Mouse (Mus musculus): ENCODE results near the gene Cybrd1. TPM values are rescaled to one million over a fixed set of nuclear protein-coding genes. Genes with fewer than 3 reads are reported as not detected.
A peak's percentile ranks its signal among the peaks of the same experiment; 100 is the strongest.

The Cybrd1 gene
- polyA plus RNA-seq, 2 experiments = 0.38 to 0.90 TPM

DNA sequence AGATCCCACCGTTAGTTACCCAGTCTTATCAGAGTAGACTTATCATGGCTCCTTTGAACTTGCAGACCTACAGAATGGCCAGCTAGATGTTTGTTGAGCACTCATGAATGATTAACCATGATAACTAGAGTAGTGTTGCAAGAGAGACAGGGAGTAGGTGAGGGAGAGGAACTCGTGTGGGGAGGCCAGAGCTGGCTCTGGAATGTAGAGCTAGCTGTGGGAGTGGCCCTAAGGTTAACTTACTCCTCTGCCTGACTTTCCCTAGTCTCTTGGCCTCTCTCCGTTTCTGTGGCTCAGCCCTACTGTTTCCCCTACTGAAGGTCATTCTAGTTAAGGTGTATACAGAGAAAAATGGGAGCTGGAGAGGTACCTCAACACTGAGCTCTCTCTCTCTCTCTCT is 28.5 kb downstream of the Cybrd1 start:
- Histone ChIP-seq H3K27ac (no peak overlapping the region), H3K9ac (replicated peaks) (no peak overlapping the region), H3K4me1 (replicated peaks; ENCODE audit: control insufficient read depth in 2 of 2, insufficient read depth in 2 of 2, low read length in 1 of 2) (peaks cover 0 to 9% of the 10 kb centered on the region in 2 experiments; a peak in 2 of 4 replicates), H3K9me3 (ENCODE audit: control insufficient read depth, low read length) (no peaks in the 10 kb centered on the region), H3K36me3 (replicated peaks; ENCODE audit: control insufficient read depth, insufficient read depth, low read depth) (no peaks in the 10 kb centered on the region), H3K4me3 (ENCODE audit: insufficient read depth in 1 of 2, low read depth in 2 of 2, low read length in 2 of 2) (no peak overlapping the region), H3K4me2 (ENCODE audit: low read depth) (no peak overlapping the region), H3K27me3 (ENCODE audit: control insufficient read depth, insufficient read depth, low read length) (no peaks in the 10 kb centered on the region)
- ATAC-seq (ENCODE audit: insufficient read depth) = peak; percentile 76
- TF ChIP-seq CTCF (IDR thresholded peaks at IDR 0.05; ENCODE audit: low read depth) = no peak
- no peak for TF ChIP-seq EP300 (IDR thresholded peaks at IDR 0.05; ENCODE audit: low read depth)
- WGBS (ENCODE audit: insufficient replicate concordance) = 23% methylated on average over 3 of the region's 3 CpGs
- DNase-seq (ENCODE audit: low read depth in 3 of 3, low spot score in 3 of 3) = peak in 1 of 3 experiments; percentile 17

DNA sequence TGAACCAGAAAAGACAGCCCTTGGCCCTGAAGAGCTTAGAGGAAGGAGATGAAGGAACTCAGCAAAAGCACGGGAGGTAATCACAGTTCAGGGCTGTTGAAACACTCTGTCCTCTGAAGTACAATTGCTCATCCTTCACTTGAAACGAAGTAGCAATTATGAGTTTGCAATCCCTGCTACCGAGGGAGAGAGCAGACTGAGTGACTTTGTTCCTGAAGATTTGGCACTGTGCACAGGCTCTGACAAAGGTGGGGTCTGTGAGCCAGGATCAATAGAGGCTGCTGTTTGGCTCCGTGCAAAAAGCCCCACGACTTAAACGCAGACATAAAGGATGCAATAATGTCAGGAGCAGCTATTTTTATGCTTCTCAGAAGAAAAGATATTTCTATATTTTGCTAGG is 30.1 kb downstream of the Cybrd1 start:
- TF ChIP-seq EP300 (IDR thresholded peaks at IDR 0.05; ENCODE audit: low read depth) (no peak), CTCF (IDR thresholded peaks at IDR 0.05; ENCODE audit: low read depth) (no peak)

DNA sequence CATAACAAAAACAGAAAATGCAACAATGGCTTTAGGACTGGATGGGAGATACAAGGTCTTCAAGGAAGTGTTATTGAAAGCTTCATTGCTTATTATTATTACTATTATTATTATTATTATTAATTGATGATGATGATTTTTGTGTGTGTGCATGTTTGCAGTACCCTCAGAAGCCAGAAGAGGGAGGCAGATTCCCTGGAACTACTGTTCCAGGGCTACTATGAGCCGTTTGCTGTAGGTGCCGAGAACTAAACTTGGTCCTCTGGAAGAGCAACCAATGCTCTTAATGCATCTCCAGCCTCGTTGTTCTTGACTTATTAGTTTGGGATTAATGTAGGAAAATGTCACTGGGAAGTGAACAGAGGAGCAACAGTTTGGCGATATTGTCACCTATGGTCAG is 34.4 kb downstream of the Cybrd1 start:
- ATAC-seq (ENCODE audit: insufficient read depth) (no peak), DNase-seq (ENCODE audit: low read depth in 3 of 3, low spot score in 3 of 3) (no peak)
- no peak overlapping the region for H3K4me2 ChIP-seq (ENCODE audit: low read depth)
- H3K27me3 ChIP-seq (ENCODE audit: control insufficient read depth, insufficient read depth, low read length) = no peaks in the 10 kb centered on the region
- H3K9ac ChIP-seq (replicated peaks) = no peak overlapping the region
- no peak overlapping the region for H3K27ac ChIP-seq
- H3K4me1 ChIP-seq (replicated peaks; ENCODE audit: control insufficient read depth in 2 of 2, insufficient read depth in 2 of 2, low read length in 1 of 2) = peaks cover 0 to 5% of the 10 kb centered on the region in 2 experiments; a peak in 1 of 4 replicates
- no peak for TF ChIP-seq EP300 (IDR thresholded peaks at IDR 0.05; ENCODE audit: low read depth)
- TF ChIP-seq CTCF (IDR thresholded peaks at IDR 0.05; ENCODE audit: low read depth) = peak; percentile 37
- H3K9me3 ChIP-seq (ENCODE audit: control insufficient read depth, low read length) = peaks cover 3% of the 10 kb centered on the region
- WGBS (ENCODE audit: insufficient replicate concordance) = 61% methylated on average over 4 of the region's 4 CpGs
- H3K36me3 ChIP-seq (replicated peaks; ENCODE audit: control insufficient read depth, insufficient read depth, low read depth) = no peaks in the 10 kb centered on the region
- no peak overlapping the region for H3K4me3 ChIP-seq (ENCODE audit: insufficient read depth in 1 of 2, low read depth in 2 of 2, low read length in 2 of 2)

More for the DNA sequence above, 30.1 kb downstream of the Cybrd1 start:
- no peak overlapping the region for H3K4me3 ChIP-seq (ENCODE audit: insufficient read depth in 1 of 2, low read depth in 2 of 2, low read length in 2 of 2)
- H3K9ac ChIP-seq (replicated peaks) = no peak overlapping the region
- peaks cover 3% of the 10 kb centered on the region for H3K9me3 ChIP-seq (ENCODE audit: control insufficient read depth, low read length)
- ATAC-seq (ENCODE audit: insufficient read depth) (no peak), DNase-seq (ENCODE audit: low read depth in 3 of 3, low spot score in 3 of 3) (no peak)
- peaks cover 0 to 10% of the 10 kb centered on the region in 2 experiments; a peak in 2 of 4 replicates for H3K4me1 ChIP-seq (replicated peaks; ENCODE audit: control insufficient read depth in 2 of 2, insufficient read depth in 2 of 2, low read length in 1 of 2)
- no peaks in the 10 kb centered on the region for H3K36me3 ChIP-seq (replicated peaks; ENCODE audit: control insufficient read depth, insufficient read depth, low read depth)
- no peaks in the 10 kb centered on the region for H3K27me3 ChIP-seq (ENCODE audit: control insufficient read depth, insufficient read depth, low read length)
- 54% methylated on average over 6 of the region's 6 CpGs for WGBS (ENCODE audit: insufficient replicate concordance)
- H3K4me2 ChIP-seq (ENCODE audit: low read depth) = no peak overlapping the region
- no peak overlapping the region for H3K27ac ChIP-seq

DNA sequence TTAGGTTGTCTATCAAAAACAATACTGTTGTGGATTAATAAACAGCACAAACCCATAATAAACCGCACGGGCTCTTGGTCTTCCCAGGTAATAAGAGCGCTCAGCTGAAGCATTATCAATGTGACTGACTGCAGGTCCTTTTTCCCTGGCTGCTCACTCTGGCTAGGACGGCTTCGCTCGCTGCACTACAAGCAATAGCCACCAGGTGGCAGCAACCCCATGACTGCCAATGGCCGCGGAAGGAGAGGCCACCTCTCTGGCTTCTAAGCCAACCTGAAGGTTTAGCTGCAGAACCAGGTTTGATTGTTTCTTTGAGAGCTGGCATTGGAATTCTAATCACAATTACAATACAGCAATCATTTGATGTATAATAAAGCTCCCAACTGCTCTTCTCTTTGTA is 37.8 kb downstream of the Cybrd1 start:
- peaks cover 3% of the 10 kb centered on the region for H3K9me3 ChIP-seq (ENCODE audit: control insufficient read depth, low read length)
- peak; percentile 28; the same call in 1 of the 2 replicates for ATAC-seq (ENCODE audit: insufficient read depth)

DNA sequence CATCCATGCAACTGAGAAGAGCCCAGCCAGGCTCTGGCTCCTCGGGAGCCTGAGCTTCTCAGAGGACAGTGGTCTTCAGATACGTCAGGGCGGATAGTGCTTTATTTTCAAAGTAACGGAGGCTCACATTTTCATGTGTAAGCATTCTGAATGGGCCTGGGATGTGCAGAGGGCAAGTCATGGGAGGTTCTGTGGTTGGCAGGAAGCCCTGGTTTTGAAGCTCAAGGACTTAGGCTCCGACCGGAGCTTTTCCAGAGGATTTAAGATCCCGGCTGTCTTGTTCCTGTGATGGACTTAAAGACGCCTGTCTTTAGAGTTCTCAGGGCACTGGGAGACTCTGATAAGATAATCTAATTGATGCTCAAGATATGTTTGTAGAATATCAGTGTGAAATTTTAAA is 38.7 kb downstream of the Cybrd1 start:
- TF ChIP-seq EP300 (IDR thresholded peaks at IDR 0.05; ENCODE audit: low read depth) (no peak), CTCF (IDR thresholded peaks at IDR 0.05; ENCODE audit: low read depth) (no peak)
- Histone ChIP-seq H3K27me3 (ENCODE audit: control insufficient read depth, insufficient read depth, low read length) (no peaks in the 10 kb centered on the region), H3K36me3 (replicated peaks; ENCODE audit: control insufficient read depth, insufficient read depth, low read depth) (no peaks in the 10 kb centered on the region), H3K4me2 (ENCODE audit: low read depth) (no peak overlapping the region), H3K9ac (replicated peaks) (no peak overlapping the region), H3K4me1 (replicated peaks; ENCODE audit: control insufficient read depth in 2 of 2, insufficient read depth in 2 of 2, low read length in 1 of 2) (peaks cover 0 to 9% of the 10 kb centered on the region in 2 experiments; a peak in 2 of 4 replicates), H3K27ac (no peak overlapping the region), H3K9me3 (ENCODE audit: control insufficient read depth, low read length) (peaks cover 3% of the 10 kb centered on the region), H3K4me3 (ENCODE audit: insufficient read depth in 1 of 2, low read depth in 2 of 2, low read length in 2 of 2) (no peak overlapping the region)
- ATAC-seq (ENCODE audit: insufficient read depth) = no peak
- 74% methylated on average over 8 of the region's 8 CpGs for WGBS (ENCODE audit: insufficient replicate concordance)
- no peak for DNase-seq (ENCODE audit: low read depth in 3 of 3, low spot score in 3 of 3)

More for the DNA sequence above, 37.8 kb downstream of the Cybrd1 start:
- no peaks in the 10 kb centered on the region for H3K27me3 ChIP-seq (ENCODE audit: control insufficient read depth, insufficient read depth, low read length)
- H3K9ac ChIP-seq (replicated peaks) = no peak overlapping the region
- no peaks in the 10 kb centered on the region for H3K36me3 ChIP-seq (replicated peaks; ENCODE audit: control insufficient read depth, insufficient read depth, low read depth)
- 6% methylated on average over 8 of the region's 8 CpGs for WGBS (ENCODE audit: insufficient replicate concordance)
- peak in 2 of 3 experiments; percentile 33 to 37 for DNase-seq (ENCODE audit: low read depth in 3 of 3, low spot score in 3 of 3)
- H3K27ac ChIP-seq = no peak overlapping the region
- peaks cover 0 to 7% of the 10 kb centered on the region in 2 experiments; a peak in 2 of 4 replicates for H3K4me1 ChIP-seq (replicated peaks; ENCODE audit: control insufficient read depth in 2 of 2, insufficient read depth in 2 of 2, low read length in 1 of 2)
- no peak overlapping the region for H3K4me3 ChIP-seq (ENCODE audit: insufficient read depth in 1 of 2, low read depth in 2 of 2, low read length in 2 of 2)
- H3K4me2 ChIP-seq (ENCODE audit: low read depth) = no peak overlapping the region
- TF ChIP-seq EP300 (IDR thresholded peaks at IDR 0.05; ENCODE audit: low read depth) (no peak), CTCF (IDR thresholded peaks at IDR 0.05; ENCODE audit: low read depth) (peak; percentile 99)

Data from liver, embryonic 14.5 days (tissue).